24 mouse cellular contexts compared by ENCODE assay signal in genomic region chr8:95376309-95376999, GRCm38 (mm10). TPM values are rescaled to one million over a fixed set of nuclear protein-coding genes. Genes with fewer than 3 reads are reported as not detected.
DNase-seq lines count a peak whose midpoint lies in the region; ATAC-seq and TF ChIP-seq lines count a peak whose summit lies in the region.
"Had no signal": no experiment of that assay in that cellular context is flagged by ENCODE, and none has a peak within 500 bp of the region (broad histone marks: within the 10 kb centered on the region; RNA-seq: fewer than 3 reads in every experiment).

No protein-coding gene starts in this region.

- no peaks in the 10 kb centered on the region for H3K9me3 ChIP-seq in heart, embryonic 16.5 days (replicated peaks; ENCODE audit: control insufficient read depth, low read length)
- H3K9me3 ChIP-seq in neural tube, embryonic 11.5 days (ENCODE audit: control insufficient read depth, low read length) = no peaks in the 10 kb centered on the region
- no peaks in the 10 kb centered on the region for H3K9me3 ChIP-seq in stomach, postnatal 0 days (ENCODE audit: control insufficient read depth, low read length)
- H3K9me3 ChIP-seq: embryonic facial prominence, embryonic 15.5 days; hindbrain, embryonic 15.5 days; kidney, embryonic 15.5 days; midbrain, embryonic 15.5 days had no signal

- H3K9ac ChIP-seq in heart, embryonic 16.5 days (ENCODE audit: low read length) = 0 out of 2 replicates have a peak overlapping the region, but pooled peaks have one; percentile 6
- H3K9ac ChIP-seq in neural tube, embryonic 11.5 days (ENCODE audit: low read length) = no peak overlapping the region
- H3K9ac ChIP-seq in stomach, postnatal 0 days (ENCODE audit: low read length) = no peak overlapping the region
- H3K9ac ChIP-seq: embryonic facial prominence, embryonic 15.5 days; hindbrain, embryonic 15.5 days; kidney, embryonic 15.5 days; midbrain, embryonic 15.5 days had no signal

- H3K27ac ChIP-seq in heart, embryonic 16.5 days (ENCODE audit: low read length) = no peak overlapping the region; the same call in 1 of the 2 replicates
- no peak overlapping the region for H3K27ac ChIP-seq in neural tube, embryonic 11.5 days (ENCODE audit: low read depth, low read length)
- H3K27ac ChIP-seq in stomach, postnatal 0 days (replicated peaks) = 0 out of 2 replicates have a peak overlapping the region, but pooled peaks have one; percentile 25
- H3K27ac ChIP-seq: embryonic facial prominence, embryonic 15.5 days; midbrain, embryonic 15.5 days had no signal

- 70% methylated on average over 12 of the region's 12 CpGs for WGBS in heart, embryonic 16.5 days
- WGBS in neural tube, embryonic 11.5 days = 79% methylated on average over 12 of the region's 12 CpGs
- 69% methylated on average over 12 of the region's 12 CpGs for WGBS in stomach, postnatal 0 days

- no peak for TF ChIP-seq EP300 in stomach, postnatal 0 days (optimal IDR thresholded peaks at IDR 0.05)

- peak; percentile 39 for DNase-seq in gastrocnemius, adult 18-20 months (ENCODE audit: low spot score)
- DNase-seq in gastrocnemius, postnatal 10 days = no peak
- no peak for DNase-seq in heart, adult 8-10 months (ENCODE audit: low spot score)
- no peak for DNase-seq in neural tube, embryonic 11.5 days (ENCODE audit: low spot score)
- no peak for DNase-seq in neural tube, embryonic 10.5 days (ENCODE audit: extremely low spot score, low spot score)
- DNase-seq in stomach, postnatal 0 days (ENCODE audit: low spot score) = no peak
- DNase-seq in kidney, adult 11 months = no peak
- DNase-seq: adrenal gland, postnatal 10 days; cerebellum, adult 18-20 months; cerebellum, postnatal 25 days; gastrocnemius, postnatal 14 days; heart, adult 18-20 months; heart, postnatal 4 days; kidney, postnatal 36 days; layer of hippocampus, postnatal 36 days; liver; thymus, postnatal 36 days had no signal

- ATAC-seq in heart, embryonic 16.5 days (replicated peaks; ENCODE audit: extremely low read depth, insufficient read depth, low FRiP score) = no peak
- ATAC-seq in neural tube, embryonic 11.5 days (ENCODE audit: insufficient read depth, low FRiP score, low TSS enrichment) = 0 out of 2 replicates have a peak, but pooled peaks have one; percentile 35
- ATAC-seq in stomach, postnatal 0 days (ENCODE audit: low FRiP score, low TSS enrichment) = no peak
- ATAC-seq: forebrain, embryonic 14.5 days; midbrain, embryonic 15.5 days had no signal

- H3K4me1 ChIP-seq in heart, embryonic 16.5 days (ENCODE audit: control insufficient read depth, insufficient read depth, low read length) = peaks cover 30% of the 10 kb centered on the region
- no peaks in the 10 kb centered on the region for H3K4me1 ChIP-seq in neural tube, embryonic 11.5 days (ENCODE audit: control insufficient read depth, insufficient read depth, low read length)
- H3K4me1 ChIP-seq in stomach, postnatal 0 days (replicated peaks; ENCODE audit: control insufficient read depth, insufficient read depth) = no peaks in the 10 kb centered on the region
- H3K4me1 ChIP-seq: midbrain, embryonic 15.5 days had no signal

- H3K36me3 ChIP-seq in heart, embryonic 16.5 days (ENCODE audit: control insufficient read depth, insufficient read depth) = peaks cover 7% of the 10 kb centered on the region
- H3K36me3 ChIP-seq in neural tube, embryonic 11.5 days (ENCODE audit: control insufficient read depth, insufficient read depth, low read length) = no peaks in the 10 kb centered on the region
- H3K36me3 ChIP-seq in stomach, postnatal 0 days (ENCODE audit: control insufficient read depth, insufficient read depth, low read length) = 0 out of 2 replicates have a peak, but pooled peaks cover 3% of the 10 kb centered on the region
- H3K36me3 ChIP-seq: embryonic facial prominence, embryonic 15.5 days had no signal

- TF ChIP-seq CTCF in stomach, postnatal 0 days (IDR thresholded peaks at IDR 0.05; ENCODE audit: low read depth) = no peak

- no peak overlapping the region for H3K4me3 ChIP-seq in heart, embryonic 16.5 days (ENCODE audit: low read length)
- H3K4me3 ChIP-seq in neural tube, embryonic 11.5 days (ENCODE audit: low read depth, low read length) = no peak overlapping the region
- no peak overlapping the region for H3K4me3 ChIP-seq in stomach, postnatal 0 days (ENCODE audit: low read depth, low read length)
- H3K4me3 ChIP-seq: embryonic facial prominence, embryonic 15.5 days; hindbrain, embryonic 15.5 days; kidney, embryonic 15.5 days; megakaryocyte, embryonic 14.5 days; midbrain, embryonic 15.5 days had no signal

- H3K27me3 ChIP-seq in heart, embryonic 16.5 days (ENCODE audit: control insufficient read depth, insufficient read depth, low read length) = no peaks in the 10 kb centered on the region
- no peaks in the 10 kb centered on the region for H3K27me3 ChIP-seq in neural tube, embryonic 11.5 days (ENCODE audit: control insufficient read depth, insufficient read depth, low read length)
- H3K27me3 ChIP-seq in stomach, postnatal 0 days (ENCODE audit: control insufficient read depth, insufficient read depth, low read length) = no peaks in the 10 kb centered on the region
- H3K27me3 ChIP-seq: embryonic facial prominence, embryonic 15.5 days; hindbrain, embryonic 15.5 days; kidney, embryonic 15.5 days; midbrain, embryonic 15.5 days had no signal

- H3K4me2 ChIP-seq in heart, embryonic 16.5 days (ENCODE audit: low read depth, low read length) = no peak overlapping the region
- no peak overlapping the region for H3K4me2 ChIP-seq in neural tube, embryonic 11.5 days (ENCODE audit: low read depth)
- H3K4me2 ChIP-seq in stomach, postnatal 0 days (replicated peaks; ENCODE audit: low read depth) = no peak overlapping the region
- H3K4me2 ChIP-seq: embryonic facial prominence, embryonic 15.5 days; hindbrain, embryonic 15.5 days; kidney, embryonic 15.5 days; midbrain, embryonic 15.5 days had no signal

RNA-seq across cellular contexts. Expression of gene Mmp15, which starts 24.4 kb away (rescaled TPM):
- total RNA-seq in gastrocnemius, adult 18-20 months (2021) = 10 to 100 TPM; 16.8 to 17.8 TPM
- 10 to 100 TPM; 37.5 to 44.2 TPM for total RNA-seq in gastrocnemius, postnatal 10 days (2021)
- 30.1 and 39.4 TPM in 2 replicates for polyA plus RNA-seq in heart, embryonic 16.5 days (2015; fragmentation: Nextera tagmentation; extraction: Ambion mirVana)
- total RNA-seq in heart, adult 8-10 months (2022) = 10 to 100 TPM; 57.6 to 63.2 (median 58.0) TPM
- 20.2 and 21.1 TPM in 2 replicates for polyA plus RNA-seq in neural tube, embryonic 11.5 days (2014; fragmentation: Nextera tagmentation; extraction: Ambion mirVana)
- polyA plus RNA-seq in stomach, postnatal 0 days (2015; fragmentation: Nextera tagmentation; extraction: Ambion mirVana) = 19.0 and 21.7 TPM in 2 replicates

RNA-seq across cellular contexts. Expression of gene Usb1, which starts 44.4 kb away (rescaled TPM):
- total RNA-seq in gastrocnemius, adult 18-20 months (2021) = 1 to 10 TPM; 4.8 to 5.7 TPM
- total RNA-seq in gastrocnemius, postnatal 10 days (2021) = 10 to 100 TPM in 1 of 2 experiments, 1 to 10 TPM in 1; 8.2 to 13.1 TPM
- 32.4 and 32.8 TPM in 2 replicates for polyA plus RNA-seq in heart, embryonic 16.5 days (2015; fragmentation: Nextera tagmentation; extraction: Ambion mirVana)
- 10 to 100 TPM; 11.3 to 14.0 (median 13.2) TPM for total RNA-seq in heart, adult 8-10 months (2022)
- polyA plus RNA-seq in neural tube, embryonic 11.5 days (2014; fragmentation: Nextera tagmentation; extraction: Ambion mirVana) = 37.6 and 38.0 TPM in 2 replicates
- 21.5 and 24.6 TPM in 2 replicates for polyA plus RNA-seq in stomach, postnatal 0 days (2015; fragmentation: Nextera tagmentation; extraction: Ambion mirVana)

RNA-seq across cellular contexts. Expression of gene Zfp319, which starts 44.7 kb away (rescaled TPM):
- total RNA-seq in gastrocnemius, adult 18-20 months (2021) = 1 to 10 TPM; 2.8 to 3.2 TPM
- 1 to 10 TPM; 6.6 to 8.9 TPM for total RNA-seq in gastrocnemius, postnatal 10 days (2021)
- polyA plus RNA-seq in heart, embryonic 16.5 days (2015; fragmentation: Nextera tagmentation; extraction: Ambion mirVana) = 6.4 and 6.6 TPM in 2 replicates
- total RNA-seq in heart, adult 8-10 months (2022) = 1 to 10 TPM; 7.4 to 9.5 (median 7.9) TPM
- 12.7 and 13.4 TPM in 2 replicates for polyA plus RNA-seq in neural tube, embryonic 11.5 days (2014; fragmentation: Nextera tagmentation; extraction: Ambion mirVana)
- polyA plus RNA-seq in stomach, postnatal 0 days (2015; fragmentation: Nextera tagmentation; extraction: Ambion mirVana) = 2.5 TPM in 2 replicates

RNA-seq across cellular contexts. Expression of gene Cfap20, which starts 58.2 kb away (rescaled TPM):
- 1 to 10 TPM; 6.0 to 6.5 TPM for total RNA-seq in gastrocnemius, adult 18-20 months (2021)
- 10 to 100 TPM; 19.5 to 28.8 TPM for total RNA-seq in gastrocnemius, postnatal 10 days (2021)
- polyA plus RNA-seq in heart, embryonic 16.5 days (2015; fragmentation: Nextera tagmentation; extraction: Ambion mirVana) = 155 and 167 TPM in 2 replicates
- 10 to 100 TPM; 19.8 to 24.3 (median 20.8) TPM for total RNA-seq in heart, adult 8-10 months (2022)
- 128 and 142 TPM in 2 replicates for polyA plus RNA-seq in neural tube, embryonic 11.5 days (2014; fragmentation: Nextera tagmentation; extraction: Ambion mirVana)
- polyA plus RNA-seq in stomach, postnatal 0 days (2015; fragmentation: Nextera tagmentation; extraction: Ambion mirVana) = 85.5 and 85.7 TPM in 2 replicates
